8 mouse cellular contexts compared by ENCODE assay signal in the genomic region with DNA sequence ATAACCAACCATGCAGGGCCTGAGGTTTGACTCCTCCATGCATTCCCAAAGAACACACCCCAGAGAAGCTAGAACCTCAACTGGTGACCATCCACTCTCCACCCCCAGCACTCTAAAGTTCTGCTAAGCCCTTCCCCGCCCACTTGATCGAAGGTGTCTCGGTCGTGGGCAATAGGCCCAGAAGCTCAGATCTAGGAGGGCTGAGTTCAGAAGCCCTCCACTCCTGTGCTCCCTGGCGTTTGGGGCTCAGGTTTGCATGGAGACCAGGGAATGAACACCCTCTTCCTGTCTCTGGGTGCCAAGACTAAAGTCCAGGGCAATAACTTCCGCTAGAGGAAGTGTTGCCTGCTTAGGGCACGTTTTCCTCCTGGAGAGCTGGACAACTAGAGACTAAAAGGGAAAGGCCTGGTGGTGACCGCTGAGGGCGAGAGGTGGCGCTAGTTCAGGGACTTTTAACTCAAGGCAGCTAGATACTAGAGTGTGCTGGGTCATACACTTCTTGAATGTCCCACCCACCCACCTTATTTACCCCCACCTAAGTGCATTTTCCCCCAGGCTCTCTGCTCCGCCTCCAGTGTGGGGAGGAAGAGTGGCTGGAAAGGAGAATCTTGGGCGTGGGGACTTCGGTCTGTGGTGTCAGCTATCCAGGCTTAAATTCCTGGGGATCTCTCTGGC. TPM values are rescaled to one million over a fixed set of nuclear protein-coding genes. Genes with fewer than 3 reads are reported as not detected.
DNase-seq lines count a peak whose midpoint lies in the region; ATAC-seq lines count a peak whose summit lies in the region.

No protein-coding gene starts in this region.

- peaks cover 10% of the 10 kb centered on the region for H3K4me1 ChIP-seq in hindbrain, embryonic 11.5 days (replicated peaks; ENCODE audit: control insufficient read depth, insufficient read depth, low read length)

- peak overlapping the region; percentile 32 for H3K4me2 ChIP-seq in hindbrain, embryonic 11.5 days (replicated peaks; ENCODE audit: low read depth, low read length)

- H3K9me3 ChIP-seq in hindbrain, embryonic 11.5 days (ENCODE audit: control insufficient read depth, low read length): no peaks in the 10 kb centered on the region

- peak; percentile 54; the same call in 1 of the 2 replicates for ATAC-seq in common myeloid progenitor, adult 5-6 weeks (replicated peaks; ENCODE audit: low read depth, poor library complexity, severe bottlenecking)
- 0 out of 2 replicates have a peak, but pooled peaks have one; percentile 8 for ATAC-seq in hindbrain, embryonic 11.5 days (ENCODE audit: low FRiP score)

- H3K27ac ChIP-seq in hindbrain, embryonic 11.5 days (ENCODE audit: low read depth, low read length): 0 out of 2 replicates have a peak overlapping the region, but pooled peaks have one; percentile 56

- peak; percentile 53 to 57 for DNase-seq in layer of hippocampus, postnatal 14 days (ENCODE audit: low spot score in 2 of 2)
- no peak for DNase-seq in layer of hippocampus, adult 8-10 months (ENCODE audit: low spot score in 2 of 2)
- peak; percentile 76 for DNase-seq in hindbrain, embryonic 11.5 days (ENCODE audit: low spot score)
- peak; percentile 26 for DNase-seq in lung, postnatal 36 days
- no peak for DNase-seq in right cerebral cortex, postnatal 4 days
- DNase-seq in thymus, postnatal 0 days (ENCODE audit: low spot score): no peak
- DNase-seq in frontal cortex, postnatal 36 days (ENCODE audit: low spot score in 2 of 2): no peak

- H3K36me3 ChIP-seq in hindbrain, embryonic 11.5 days (ENCODE audit: control insufficient read depth, insufficient read depth, low read length): no peaks in the 10 kb centered on the region

- 7% methylated on average over 13 of the region's 13 CpGs for WGBS in hindbrain, embryonic 11.5 days

- peak overlapping the region; percentile 38; the same call in 1 of the 2 replicates for H3K9ac ChIP-seq in hindbrain, embryonic 11.5 days (ENCODE audit: low read depth, low read length)

- peaks cover 44% of the 10 kb centered on the region for H3K27me3 ChIP-seq in hindbrain, embryonic 11.5 days (ENCODE audit: control insufficient read depth, insufficient read depth, low read length)

- peak overlapping the region; percentile 15; the same call in 1 of the 2 replicates for H3K4me3 ChIP-seq in hindbrain, embryonic 11.5 days (ENCODE audit: low read depth, low read length)

RNA-seq across cellular contexts. Expression of a gene that starts 18.8 kb away (rescaled TPM):
- total RNA-seq in layer of hippocampus, postnatal 14 days (2021): 10 to 100 TPM; 11.1 to 11.2 TPM
- 10 to 100 TPM; 12.5 to 17.6 (median 12.8) TPM for total RNA-seq in layer of hippocampus, adult 8-10 months (2022)
- total RNA-seq in common myeloid progenitor, adult 5-6 weeks (2017): not detected in 2 replicates
- polyA plus RNA-seq in hindbrain, embryonic 11.5 days (2014; fragmentation: Nextera tagmentation; extraction: Ambion mirVana): 23.9 and 26.8 TPM in 2 replicates
- 0.09 TPM in 1 of 2 replicates, not detected in the other for polyA plus RNA-seq in thymus, postnatal 0 days (2015; fragmentation: Nextera tagmentation; extraction: Ambion mirVana)

Comparison
In these comparisons a context has a peak if more than half of its experiments do, and no peak if none do; other contexts are left out.
1. DNase-seq: peak in layer of hippocampus, postnatal 14 days (2 of 2), hindbrain, embryonic 11.5 days (single experiment) and lung, postnatal 36 days (single experiment); none in layer of hippocampus, adult 8-10 months (0 of 2), right cerebral cortex, postnatal 4 days (single experiment), thymus, postnatal 0 days (single experiment) and frontal cortex, postnatal 36 days (0 of 2).
2. RNA of a gene that starts 18.8 kb away (total RNA-seq): 12.5 to 17.6 TPM in layer of hippocampus, adult 8-10 months and 11.1 to 11.2 TPM in layer of hippocampus, postnatal 14 days; not detected in common myeloid progenitor, adult 5-6 weeks; every median in the first group is over 10 times any median in the second.